Mouse (Mus musculus) liver, embryonic 14.5 days (tissue): Measurements from ENCODE around the gene Ndnf. TPM values are rescaled to one million over a fixed set of nuclear protein-coding genes. Genes with fewer than 3 reads are reported as not detected.

Experiments used
- ATAC-seq: fragments of 200-750 bp; cut with Nextera tagmentation; 2 replicates; pipeline ENCODE4 v1.8.0; 2017; ENCODE audit warnings: moderate number of reproducible peaks, mild to moderate bottlenecking, moderate library complexity; ENCODE audit not compliant: insufficient read depth
- DNase-seq, 3 experiments: peaks; one replicate each; pipeline ENCODE4 v3.0.0-alpha.2; 2012 to 2013; ENCODE audit warnings: low read depth in 3 of 3, low spot score in 3 of 3
- H3K27ac ChIP-seq: fragments of 300-500 bp; sonication (generic); 2 replicates; pipeline ENCODE4 v1.5.1; 2014; ENCODE audit warnings: moderate library complexity, mild to moderate bottlenecking, control low read depth, inconsistent platforms
- H3K27me3 ChIP-seq: fragments of 300-500 bp; sonication (generic); 2 replicates; pipeline ENCODE4 v1.6.1; 2014; ENCODE audit warnings: mild to moderate bottlenecking, low read length, moderate library complexity; ENCODE audit not compliant: control insufficient read depth, insufficient read depth
- H3K36me3 ChIP-seq: fragments of 300-500 bp; sonication (generic); replicated peaks from 2 replicates; pipeline ENCODE4 v1.6.1; 2014; ENCODE audit warnings: low read depth; ENCODE audit not compliant: control insufficient read depth, insufficient read depth
- H3K4me1 ChIP-seq, 2 experiments: fragments of 200-500 bp in 1 of 2; fragments of 300-500 bp in 1 of 2; sonication (generic) in 1 of 2; replicated peaks; 2 replicates each; pipeline ENCODE4 v1.6.1; 2012 to 2014; ENCODE audit warnings: antibody characterized with exemption in 1 of 2, inconsistent platforms in 1 of 2, low read length in 1 of 2; ENCODE audit not compliant: control insufficient read depth in 2 of 2, insufficient read depth in 2 of 2
- H3K4me2 ChIP-seq: fragments of 300-500 bp; sonication (generic); 2 replicates; pipeline ENCODE4 v1.6.1; 2014; ENCODE audit warnings: low read depth, mild to moderate bottlenecking, control low read depth, moderate library complexity
- H3K4me3 ChIP-seq, 2 experiments: fragments of 200-500 bp in 1 of 2; fragments of 300-500 bp in 1 of 2; sonication (generic) in 1 of 2; 2 replicates each; pipeline ENCODE4 v1.5.1; 2012 to 2014; ENCODE audit warnings: low read depth in 2 of 2, low read length in 2 of 2, mild to moderate bottlenecking in 2 of 2, control low read depth in 1 of 2, inconsistent platforms in 1 of 2, moderate library complexity in 1 of 2; ENCODE audit not compliant: insufficient read depth in 1 of 2
- H3K9ac ChIP-seq: fragments of 300-500 bp; sonication (generic); replicated peaks from 2 replicates; pipeline ENCODE4 v1.6.1; 2014; ENCODE audit warnings: mild to moderate bottlenecking, control low read depth, moderate library complexity
- H3K9me3 ChIP-seq: fragments of 300-500 bp; sonication (generic); 2 replicates; pipeline ENCODE4 v1.6.1; 2016; ENCODE audit warnings: low read length, mixed read lengths; ENCODE audit not compliant: control insufficient read depth
- CTCF ChIP-seq: IDR thresholded peaks from 2 replicates; pipeline ENCODE4 v1.5.1; 2016; ENCODE audit warnings: antibody characterized with exemption, low read depth, control low read depth
- EP300 ChIP-seq: IDR thresholded peaks from 2 replicates; pipeline ENCODE4 v1.6.1; 2016; ENCODE audit warnings: antibody characterized with exemption, low read depth
- WGBS: fragments of 180-500 bp; shearing (Covaris S2); extraction: QIAGEN DNeasy Blood & Tissue Kit; methylation state at CpG from one replicate; pipeline ENCODE4 v1.1.7; 2014; ENCODE audit not compliant: insufficient replicate concordance; 5-methylcytosine and 5-hydroxymethylcytosine counted together
- polyA plus RNA-seq, 2 experiments: library from polyadenylated mRNA; depleted of rRNA in 1 of 2; stranded (reverse) in 1 of 2; unstranded in 1 of 2; fragments of >200 nt; fragmentation: Nextera tagmentation in 1 of 2; extraction: Ambion mirVana in 1 of 2; gene quantifications; 2 replicates each; pipeline versions ENCODE4 v1.2.1 to v1.2.3; 2012 to 2014

Ndnf gene
- polyA plus RNA-seq, 2 experiments: 0.08 TPM; not detected in 1

DNA sequence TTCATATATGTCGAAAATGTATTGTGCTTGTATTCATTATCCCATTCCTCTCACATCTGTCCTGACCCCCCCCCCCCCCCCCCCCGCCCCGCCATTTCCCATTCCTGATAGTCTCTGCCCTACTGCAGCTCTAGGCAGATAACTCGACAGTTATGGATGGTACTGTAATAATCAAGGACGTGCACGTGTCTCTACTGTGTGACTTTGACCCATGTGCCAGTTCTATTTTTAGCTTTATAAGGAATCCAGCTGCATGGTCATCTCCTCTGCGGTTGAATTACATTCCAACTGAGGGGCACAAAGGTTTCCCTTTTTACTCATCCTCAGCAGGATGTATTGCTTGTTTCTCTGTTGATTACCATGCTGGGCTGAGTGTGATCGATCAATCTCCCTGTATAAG is 68.1 kb downstream of the Ndnf start:
- DNase-seq (no peak), ATAC-seq (no peak)
- 25% methylated on average over 8 of the region's 8 CpGs for WGBS
- H3K4me2 ChIP-seq: no peak overlapping the region
- H3K4me3 ChIP-seq: no peak overlapping the region
- H3K27ac ChIP-seq: no peak overlapping the region
- no peak overlapping the region for H3K9ac ChIP-seq
- no peaks in the 10 kb centered on the region for H3K36me3 ChIP-seq
- H3K4me1 ChIP-seq: peaks cover 0 to 3% of the 10 kb centered on the region in 2 experiments; a peak in 2 of 4 replicates
- H3K27me3 ChIP-seq: no peaks in the 10 kb centered on the region
- no peak for TF ChIP-seq EP300
- TF ChIP-seq CTCF: no peak
- no peaks in the 10 kb centered on the region for H3K9me3 ChIP-seq

GRCm38 (mm10) chr6:65743144-65743870 is 71.9 kb downstream of the Ndnf start:
- Histone ChIP-seq H3K4me2 (no peak overlapping the region), H3K9ac (no peak overlapping the region), H3K4me1 (peaks cover 0 to 3% of the 10 kb centered on the region in 2 experiments; a peak in 2 of 4 replicates), H3K9me3 (no peaks in the 10 kb centered on the region), H3K27me3 (no peaks in the 10 kb centered on the region), H3K36me3 (no peaks in the 10 kb centered on the region), H3K27ac (no peak overlapping the region), H3K4me3 (no peak overlapping the region)
- DNase-seq (no peak), ATAC-seq (no peak)
- 52% methylated on average over 1 of the region's 1 CpGs for WGBS
- no peak for TF ChIP-seq EP300
- TF ChIP-seq CTCF: no peak

DNA sequence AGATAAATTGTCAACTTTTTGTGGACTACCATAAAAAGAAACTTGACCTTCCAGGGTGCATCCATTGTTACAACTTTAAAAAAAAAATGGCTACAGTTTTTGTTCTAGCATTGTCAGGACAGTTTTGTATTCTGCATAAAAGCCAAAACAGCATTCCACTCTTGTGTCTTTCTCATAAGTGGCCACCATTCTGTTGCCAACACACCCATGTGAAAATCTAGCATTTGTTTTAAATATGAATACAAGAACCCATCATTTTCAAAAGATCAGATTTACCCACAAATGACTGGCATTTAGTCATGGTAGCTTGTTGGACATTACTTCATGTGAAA is 72.4 kb downstream of the Ndnf start:
- no peak overlapping the region for H3K9ac ChIP-seq
- H3K36me3 ChIP-seq: no peaks in the 10 kb centered on the region
- peaks cover 0 to 3% of the 10 kb centered on the region in 2 experiments; a peak in 2 of 4 replicates for H3K4me1 ChIP-seq
- no peak overlapping the region for H3K4me3 ChIP-seq
- no peak overlapping the region for H3K27ac ChIP-seq
- DNase-seq: no peak
- no peak for ATAC-seq
- no peak for TF ChIP-seq CTCF
- no peak overlapping the region for H3K4me2 ChIP-seq
- no peaks in the 10 kb centered on the region for H3K27me3 ChIP-seq
- no peaks in the 10 kb centered on the region for H3K9me3 ChIP-seq

DNA sequence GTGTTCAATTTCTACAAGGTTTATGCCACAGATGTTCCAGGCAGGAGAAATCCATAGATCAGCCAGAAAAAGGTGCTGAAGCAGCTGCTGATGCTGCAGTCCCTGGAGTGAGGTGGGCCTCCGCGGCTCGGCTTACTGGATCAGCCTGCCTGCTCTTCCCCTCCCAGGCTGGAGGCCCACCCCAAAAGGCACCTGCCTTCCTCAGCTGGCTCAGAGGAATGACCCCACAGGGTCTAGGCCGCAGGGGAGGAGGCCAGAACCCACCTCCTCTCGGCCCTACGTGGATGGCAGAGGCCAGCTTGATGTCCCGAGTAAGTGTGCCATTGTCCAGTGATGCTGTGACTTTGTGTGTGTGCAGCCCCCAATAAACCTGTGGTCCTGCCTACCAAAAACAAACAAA is 86.8 kb downstream of the Ndnf start:
- ATAC-seq (no peak), DNase-seq (no peak)
- TF ChIP-seq CTCF (no peak), EP300 (no peak)
- Histone ChIP-seq H3K9ac (no peak overlapping the region), H3K4me3 (no peak overlapping the region), H3K27me3 (no peaks in the 10 kb centered on the region), H3K4me2 (no peak overlapping the region), H3K27ac (no peak overlapping the region), H3K4me1 (no peaks in the 10 kb centered on the region), H3K36me3 (no peaks in the 10 kb centered on the region), H3K9me3 (no peaks in the 10 kb centered on the region)
- WGBS: 53% methylated on average over 7 of the region's 7 CpGs

GRCm38 (mm10) chr6:65759174-65759573 is 87.8 kb downstream of the Ndnf start:
- Histone ChIP-seq H3K27me3 (no peaks in the 10 kb centered on the region), H3K4me1 (no peaks in the 10 kb centered on the region), H3K4me3 (no peak overlapping the region), H3K27ac (no peak overlapping the region), H3K4me2 (no peak overlapping the region), H3K9ac (no peak overlapping the region), H3K9me3 (no peaks in the 10 kb centered on the region), H3K36me3 (no peaks in the 10 kb centered on the region)
- TF ChIP-seq EP300: no peak
- TF ChIP-seq CTCF: no peak
- no peak for ATAC-seq
- WGBS: 67% methylated on average over 5 of the region's 5 CpGs
- DNase-seq: no peak
